Mouse (Mus musculus) liver, embryonic 14 days (tissue): ENCODE data around the gene Myh9. TPM values are rescaled to one million over a fixed set of nuclear protein-coding genes. Genes with fewer than 3 reads are reported as not detected.

ENCODE experiments used
- polyA plus RNA-seq: library from polyadenylated mRNA; depleted of rRNA; stranded (reverse); fragments of >200 nt; gene quantifications from 2 replicates; pipeline ENCODE4 v1.2.3, GENCODE M21; 2012; rRNA removed

Myh9 gene
- polyA plus RNA-seq, result 23.4 and 23.7 TPM in 2 replicates

GRCm38 (mm10) chr15:77842047-77842843, at the start of gene Myh9:
TSS of gene Myh9 (minus strand) at chr15:77842175.

GRCm38 (mm10) chr15:77756848-77757247, 85.1 kb downstream of the Myh9 start, which contains the start of gene Apol8:
TSS of gene Apol8 (minus strand) at chr15:77757003.

GRCm38 (mm10) chr15:77728739-77729138, 113.2 kb downstream of the Myh9 start, which contains the start of gene Apol9b:
TSS of gene Apol9b (plus strand) at chr15:77729039.

Other genes starting within 250 kb of the Myh9 start
- gene Apol10b, start 246.1 kb downstream of the Myh9 start, polyA plus RNA-seq, result 0.01 TPM in 2 replicates
- gene Gm36245, start 242.9 kb downstream of the Myh9 start, polyA plus RNA-seq, result not detected in 2 replicates
- gene Apol11b, start 198.9 kb downstream of the Myh9 start, polyA plus RNA-seq, result 4.1 and 4.6 TPM in 2 replicates
- gene Apol7e, start 143.3 kb downstream of the Myh9 start, polyA plus RNA-seq, result 0.01 TPM in 1 of 2 replicates, not detected in the other
- 0.03 and 0.07 TPM in 2 replicates for gene Apol9b, start 113.1 kb downstream of the Myh9 start, polyA plus RNA-seq
- 42.8 and 44.5 TPM in 2 replicates for gene Apol8, start 85.2 kb downstream of the Myh9 start, polyA plus RNA-seq
- gene Txn2, start 86.8 kb upstream of the Myh9 start, polyA plus RNA-seq, result 121 and 127 TPM in 2 replicates
- gene Foxred2, start 114.5 kb upstream of the Myh9 start, polyA plus RNA-seq, result 0.90 and 1.2 TPM in 2 replicates
- gene Eif3d, start 128.6 kb upstream of the Myh9 start, polyA plus RNA-seq, result 134 and 150 TPM in 2 replicates